Mouse (Mus musculus): ENCODE measurements at regions not wholly inside any gene's neighbourhood (a gene's known extent, or its start where the extent isn't known, plus 50 kb on each side); places are given as distances from the start of the nearest gene placed in this dataset.
"Not testable (repeated sequence)": the region's sequence is repeated elsewhere in the genome, so short reads cannot be mapped to it uniquely, and the experiment has no call there.

DNA sequence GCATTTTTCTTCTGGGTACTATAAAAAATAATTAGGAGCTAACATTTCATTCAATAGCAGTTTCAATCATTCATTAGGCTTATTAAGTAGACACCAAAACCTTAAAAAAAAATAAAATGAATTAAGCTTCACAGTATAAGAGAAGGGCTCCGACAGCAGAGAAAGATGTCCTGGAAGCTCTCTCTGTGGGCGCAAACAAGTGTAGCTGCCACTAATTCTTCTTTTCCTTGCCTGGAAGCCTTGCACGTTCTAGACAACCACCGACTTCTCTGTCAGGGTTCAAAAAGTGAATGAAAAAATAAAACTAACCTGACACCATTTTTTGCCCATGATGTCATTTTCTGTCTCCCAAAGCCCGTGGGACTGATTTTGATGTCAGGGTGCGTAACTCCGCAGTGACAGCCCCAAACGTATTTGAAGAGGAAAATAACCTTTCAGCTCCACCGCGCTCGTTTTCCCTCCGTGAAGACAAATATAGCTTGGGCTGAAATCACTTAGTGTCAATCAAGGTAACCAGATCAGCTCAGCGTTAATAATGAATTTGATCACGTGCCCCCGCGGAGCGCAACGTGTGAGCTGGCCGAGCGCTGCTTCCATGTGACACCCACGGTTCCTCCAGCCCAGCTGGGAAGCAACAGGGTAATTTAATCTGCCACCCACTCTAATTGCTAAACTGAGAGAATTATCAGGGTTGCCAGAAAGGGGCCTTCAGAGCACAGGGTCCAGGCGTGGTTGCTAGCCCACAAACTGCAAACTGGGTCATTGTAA is 169.8 kb upstream of the Six2 start:
- H3K9me3 ChIP-seq: no peaks in the 10 kb centered on the region
- 57% methylated on average over 22 of the region's 22 CpGs for WGBS
- no peaks in the 10 kb centered on the region for H3K27me3 ChIP-seq (replicated peaks)
- no peak overlapping the region for H3K4me2 ChIP-seq (replicated peaks)
- no peaks in the 10 kb centered on the region for H3K4me1 ChIP-seq (replicated peaks)
- no peak for ATAC-seq
- H3K9ac ChIP-seq: no peak overlapping the region
- H3K27ac ChIP-seq: no peak overlapping the region
- no peak overlapping the region for H3K4me3 ChIP-seq (replicated peaks)
- H3K36me3 ChIP-seq: no peaks in the 10 kb centered on the region

DNA sequence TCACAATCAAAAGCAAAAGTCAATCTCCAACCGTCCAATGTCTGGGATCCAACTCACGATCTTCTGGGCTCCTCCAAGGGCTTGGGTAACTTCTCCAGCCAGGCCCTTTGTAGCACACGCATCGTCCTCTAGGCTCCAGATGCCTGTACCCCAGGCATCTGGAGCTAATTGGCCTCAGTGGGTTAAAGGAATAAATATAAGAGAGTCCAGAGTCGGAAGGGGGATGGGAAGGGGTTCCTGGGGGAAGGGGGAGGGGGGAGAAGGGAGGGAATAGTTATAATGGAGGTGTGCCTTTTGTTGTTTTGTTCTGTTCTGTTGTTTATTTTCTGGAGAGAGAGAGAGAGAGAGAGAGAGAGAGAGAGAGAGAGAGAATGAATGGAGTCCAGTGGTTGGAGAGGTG is 168.8 kb upstream of the Six2 start:
- ATAC-seq: not testable (repeated sequence)

DNA sequence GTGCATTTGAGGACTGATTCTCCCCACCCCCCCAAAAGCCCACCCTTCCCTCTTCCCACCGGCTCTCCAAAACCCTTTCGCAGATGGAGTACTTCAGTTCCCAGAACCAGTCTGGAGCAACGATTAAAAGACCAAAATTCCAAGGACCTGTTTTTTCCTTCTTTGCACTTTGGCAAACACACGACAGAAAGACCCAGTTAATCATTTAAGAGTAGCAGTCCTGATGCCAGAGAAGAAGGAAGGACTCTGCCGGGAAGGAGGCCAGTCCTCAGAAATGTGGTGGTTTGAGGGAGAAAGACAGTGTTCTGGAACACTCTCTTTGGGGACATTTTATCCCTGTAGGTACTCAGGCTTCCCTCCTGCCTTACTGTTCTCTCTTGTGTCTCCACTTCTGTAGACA is 165.1 kb upstream of the Six2 start:
- Histone ChIP-seq H3K9ac (no peak overlapping the region), H3K4me2 (replicated peaks) (no peak overlapping the region), H3K4me3 (replicated peaks) (no peak overlapping the region), H3K27me3 (replicated peaks) (no peaks in the 10 kb centered on the region), H3K36me3 (no peaks in the 10 kb centered on the region), H3K4me1 (replicated peaks) (no peaks in the 10 kb centered on the region), H3K9me3 (no peaks in the 10 kb centered on the region), H3K27ac (no peak overlapping the region)
- no peak for ATAC-seq
- 46% methylated on average over 5 of the region's 5 CpGs for WGBS

More for the DNA sequence above, 168.8 kb upstream of the Six2 start:
- not testable (repeated sequence) for H3K36me3 ChIP-seq; H3K27ac ChIP-seq; H3K27me3 ChIP-seq (replicated peaks); H3K9ac ChIP-seq; H3K4me3 ChIP-seq (replicated peaks); H3K4me1 ChIP-seq (replicated peaks); H3K4me2 ChIP-seq (replicated peaks); H3K9me3 ChIP-seq
- whole genome bisulfite sequencing: 31% methylated on average over 3 of the region's 5 CpGs

DNA sequence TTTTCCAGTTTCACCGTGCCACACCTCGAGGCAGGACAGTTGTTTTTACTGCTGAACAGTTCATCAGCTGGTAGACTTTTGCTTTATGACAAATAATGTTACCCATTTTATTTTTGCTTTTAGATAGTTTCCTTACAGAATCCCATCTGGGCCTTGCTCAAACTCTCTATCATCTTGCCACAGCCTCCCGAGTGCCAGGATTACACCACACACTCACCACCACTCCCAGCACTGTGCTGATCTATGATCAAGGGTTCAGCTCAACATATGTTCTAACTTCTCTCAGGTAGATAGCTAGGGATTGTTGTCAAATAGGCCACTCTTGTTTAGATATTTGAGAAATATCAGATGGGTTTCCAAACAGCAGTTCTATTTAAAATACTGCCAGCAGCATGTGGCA is 160.5 kb upstream of the Six2 start:
- no peaks in the 10 kb centered on the region for H3K27me3 ChIP-seq (replicated peaks)
- H3K4me1 ChIP-seq (replicated peaks): no peaks in the 10 kb centered on the region
- no peaks in the 10 kb centered on the region for H3K36me3 ChIP-seq
- no peak overlapping the region for H3K9ac ChIP-seq
- ATAC-seq: no peak
- H3K4me2 ChIP-seq (replicated peaks): no peak overlapping the region
- no peak overlapping the region for H3K27ac ChIP-seq
- 89% methylated on average over 3 of the region's 3 CpGs for WGBS
- H3K9me3 ChIP-seq: no peaks in the 10 kb centered on the region
- no peak overlapping the region for H3K4me3 ChIP-seq (replicated peaks)

DNA sequence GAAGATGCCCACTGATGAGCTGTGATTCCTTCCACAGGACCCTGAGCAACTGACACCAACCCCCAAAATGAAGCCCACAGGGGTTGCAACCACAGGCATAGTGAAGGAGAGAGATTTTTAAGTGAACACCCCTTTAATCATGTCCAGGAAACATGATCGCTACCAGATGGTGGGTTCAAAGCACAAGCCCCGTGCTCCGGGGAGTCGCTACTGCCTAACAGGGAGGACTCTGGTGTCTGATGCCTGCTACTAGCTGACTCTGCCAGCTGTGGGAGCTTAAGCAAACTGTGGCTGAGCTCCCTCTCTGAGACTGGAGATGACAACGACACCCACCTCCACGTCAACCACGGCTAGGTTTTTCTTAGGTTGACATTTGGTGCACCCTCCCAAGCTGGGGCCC is 159.7 kb upstream of the Six2 start:
- no peak overlapping the region for H3K9ac ChIP-seq
- no peaks in the 10 kb centered on the region for H3K9me3 ChIP-seq
- 73% methylated on average over 7 of the region's 7 CpGs for WGBS
- no peak overlapping the region for H3K4me2 ChIP-seq (replicated peaks)
- no peaks in the 10 kb centered on the region for H3K4me1 ChIP-seq (replicated peaks)
- no peak for ATAC-seq
- no peak overlapping the region for H3K27ac ChIP-seq
- H3K36me3 ChIP-seq: no peaks in the 10 kb centered on the region
- no peak overlapping the region for H3K4me3 ChIP-seq (replicated peaks)
- no peaks in the 10 kb centered on the region for H3K27me3 ChIP-seq (replicated peaks)

DNA sequence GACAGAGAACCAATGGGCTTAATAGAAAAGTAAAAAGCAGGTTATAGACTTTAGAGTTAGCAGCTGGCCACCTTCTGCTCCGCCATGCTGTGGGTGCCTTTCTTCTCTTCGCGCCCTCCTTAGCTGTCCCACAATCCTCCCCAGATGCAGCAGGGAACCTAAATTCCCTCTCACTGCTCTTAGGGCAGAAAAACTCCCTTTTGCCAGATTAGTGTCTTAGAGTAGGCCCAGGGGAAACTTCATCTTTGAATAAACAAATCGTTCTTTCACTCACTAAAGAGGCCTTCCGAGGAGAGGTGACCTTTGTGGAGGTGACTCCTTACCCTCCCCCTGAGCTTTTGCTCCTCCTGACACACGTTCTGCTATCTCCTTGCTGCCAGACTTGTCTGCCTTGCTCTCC is 157.0 kb upstream of the Six2 start:
- ATAC-seq: no peak
- H3K27me3 ChIP-seq (replicated peaks): no peaks in the 10 kb centered on the region
- H3K36me3 ChIP-seq: no peaks in the 10 kb centered on the region
- H3K4me2 ChIP-seq (replicated peaks): no peak overlapping the region
- no peak overlapping the region for H3K4me3 ChIP-seq (replicated peaks)
- no peak overlapping the region for H3K27ac ChIP-seq
- 46% methylated on average over 6 of the region's 6 CpGs for WGBS
- H3K4me1 ChIP-seq (replicated peaks): no peaks in the 10 kb centered on the region
- no peaks in the 10 kb centered on the region for H3K9me3 ChIP-seq
- H3K9ac ChIP-seq: no peak overlapping the region

DNA sequence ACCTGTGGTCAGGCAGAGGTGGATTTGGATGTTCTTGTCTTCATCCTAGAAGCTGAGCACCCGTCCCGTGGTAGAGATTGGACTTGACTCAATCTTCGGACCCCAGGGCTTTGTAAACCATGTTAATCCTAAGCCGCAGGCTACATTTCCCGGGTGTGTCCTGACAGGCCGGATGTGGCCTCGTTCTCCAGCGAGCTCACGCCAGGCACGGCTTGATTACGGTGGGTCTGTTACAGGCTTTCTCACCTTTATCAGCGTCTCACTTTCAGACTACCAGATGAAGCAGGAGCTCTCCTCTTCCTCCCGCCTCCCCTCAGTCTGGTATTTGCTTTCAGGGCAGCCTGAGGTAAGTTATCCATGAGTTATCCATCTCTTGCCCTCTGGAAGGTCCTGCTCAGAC is 156.4 kb upstream of the Six2 start:
- WGBS: 87% methylated on average over 13 of the region's 13 CpGs
- H3K4me3 ChIP-seq (replicated peaks): no peak overlapping the region
- no peaks in the 10 kb centered on the region for H3K27me3 ChIP-seq (replicated peaks)
- ATAC-seq: no peak
- H3K9me3 ChIP-seq: no peaks in the 10 kb centered on the region
- no peaks in the 10 kb centered on the region for H3K36me3 ChIP-seq
- no peaks in the 10 kb centered on the region for H3K4me1 ChIP-seq (replicated peaks)
- no peak overlapping the region for H3K9ac ChIP-seq
- H3K4me2 ChIP-seq (replicated peaks): no peak overlapping the region
- no peak overlapping the region for H3K27ac ChIP-seq

DNA sequence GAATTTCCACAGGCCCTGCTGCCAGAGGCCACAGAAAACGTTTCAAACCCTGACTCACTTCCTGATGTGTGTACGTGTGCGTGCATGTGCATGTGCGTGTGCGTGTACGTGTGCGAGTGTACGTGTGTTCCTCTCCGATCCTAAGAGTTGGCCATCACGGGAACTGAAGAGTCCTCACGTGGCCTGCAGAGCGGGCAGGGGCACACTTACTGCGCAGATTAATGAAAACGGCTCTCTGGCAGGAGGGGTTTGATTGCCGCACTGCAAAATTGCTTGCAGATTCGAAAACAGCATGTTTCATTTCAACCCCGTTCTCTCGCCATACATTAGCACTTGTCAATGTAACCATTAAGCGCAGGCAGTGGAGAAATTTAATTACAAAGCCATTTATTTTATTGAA is 135.0 kb upstream of the Six2 start:
- no peak for ATAC-seq
- Histone ChIP-seq H3K9ac (no peak overlapping the region), H3K4me3 (replicated peaks) (no peak overlapping the region), H3K27ac (no peak overlapping the region), H3K4me1 (replicated peaks) (no peaks in the 10 kb centered on the region), H3K4me2 (replicated peaks) (no peak overlapping the region), H3K9me3 (no peaks in the 10 kb centered on the region), H3K27me3 (replicated peaks) (no peaks in the 10 kb centered on the region), H3K36me3 (no peaks in the 10 kb centered on the region)
- 79% methylated on average over 19 of the region's 19 CpGs for WGBS

DNA sequence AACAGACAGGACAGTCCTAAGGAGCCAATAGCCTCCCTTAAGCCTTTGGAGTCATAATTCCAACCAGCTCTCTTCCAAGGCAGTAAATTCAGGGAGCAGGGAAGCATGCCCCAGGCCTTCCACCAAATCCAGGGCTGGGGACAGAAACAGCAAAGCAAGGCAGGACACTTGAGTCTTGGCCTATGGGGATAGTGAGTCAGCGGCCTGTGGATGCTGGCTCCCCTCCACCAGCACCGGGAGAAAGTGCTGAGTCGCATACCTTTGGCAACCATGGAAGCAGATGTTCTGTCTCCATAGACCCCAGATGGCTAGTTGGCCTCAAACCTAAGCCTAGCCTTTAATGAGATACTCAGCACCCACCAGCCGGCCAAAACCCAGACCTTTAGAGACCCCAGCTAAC is 133.8 kb upstream of the Six2 start:
- H3K36me3 ChIP-seq: no peaks in the 10 kb centered on the region
- H3K27ac ChIP-seq: no peak overlapping the region
- H3K4me1 ChIP-seq (replicated peaks): no peaks in the 10 kb centered on the region
- no peak overlapping the region for H3K4me2 ChIP-seq (replicated peaks)
- H3K27me3 ChIP-seq (replicated peaks): no peaks in the 10 kb centered on the region
- H3K4me3 ChIP-seq (replicated peaks): no peak overlapping the region
- no peak for ATAC-seq
- H3K9ac ChIP-seq: no peak overlapping the region
- 68% methylated on average over 4 of the region's 4 CpGs for WGBS
- no peaks in the 10 kb centered on the region for H3K9me3 ChIP-seq

DNA sequence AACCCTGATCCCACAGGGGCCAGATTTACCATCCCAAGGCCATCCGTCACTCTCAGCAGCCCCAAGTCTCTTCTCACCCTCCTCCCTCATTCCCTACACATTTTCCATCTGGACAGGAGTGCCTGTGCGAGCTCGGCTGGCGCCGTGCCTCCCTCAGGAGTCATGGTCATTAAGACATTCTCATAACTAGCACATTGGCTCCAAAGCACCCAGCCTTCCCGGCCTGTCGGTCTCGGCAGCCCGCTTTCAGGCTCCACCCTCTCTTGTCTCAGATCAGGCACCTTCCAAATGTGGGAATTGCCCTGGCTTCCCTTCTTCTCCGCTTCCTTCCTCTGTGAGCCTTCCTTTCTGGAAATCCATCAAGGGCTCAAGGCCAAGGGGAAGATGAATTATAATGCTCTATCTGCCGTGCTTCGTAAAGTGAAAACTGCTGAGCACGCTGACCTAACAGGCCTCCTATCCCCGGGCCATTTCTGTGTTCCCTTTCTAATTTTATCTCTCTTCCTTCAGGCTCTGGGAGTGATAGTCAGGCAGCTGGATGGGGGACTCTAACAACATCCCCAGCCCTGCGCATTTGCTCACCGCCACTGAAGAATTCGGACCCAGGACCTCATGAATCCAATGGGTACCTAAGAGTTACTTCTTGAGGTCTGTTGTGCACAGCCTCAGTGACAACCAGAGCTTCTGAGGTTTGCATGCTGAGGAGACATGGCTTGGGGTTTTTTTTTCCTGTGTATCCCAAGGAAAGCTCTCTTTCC is 130.2 kb upstream of the Six2 start:
- WGBS: 75% methylated on average over 17 of the region's 17 CpGs
- H3K9me3 ChIP-seq: no peaks in the 10 kb centered on the region
- H3K4me2 ChIP-seq (replicated peaks): no peak overlapping the region
- ATAC-seq: no peak
- H3K4me3 ChIP-seq (replicated peaks): no peak overlapping the region
- H3K4me1 ChIP-seq (replicated peaks): no peaks in the 10 kb centered on the region
- H3K27ac ChIP-seq: no peak overlapping the region
- no peaks in the 10 kb centered on the region for H3K36me3 ChIP-seq
- H3K27me3 ChIP-seq (replicated peaks): no peaks in the 10 kb centered on the region
- H3K9ac ChIP-seq: no peak overlapping the region

DNA sequence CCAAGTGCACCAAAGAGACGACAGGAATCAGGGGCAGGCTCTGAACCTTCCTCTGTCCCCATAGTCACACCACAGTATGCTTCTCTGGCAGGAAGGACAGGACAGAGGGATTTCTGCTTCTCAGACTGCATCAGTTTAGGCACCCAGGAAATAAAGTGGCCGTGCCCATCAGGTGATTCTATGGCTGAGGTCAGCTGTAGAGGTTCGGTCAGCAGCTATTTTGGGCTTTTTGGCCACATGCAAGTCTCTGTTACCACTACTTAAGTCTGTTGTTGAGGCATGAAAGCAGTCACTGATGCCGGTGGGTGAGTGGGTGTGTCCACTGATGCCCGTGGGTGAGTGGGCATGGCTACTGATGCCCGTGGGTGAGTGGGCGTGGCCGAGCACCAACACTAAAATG is 128.4 kb upstream of the Six2 start:
- no peak overlapping the region for H3K4me3 ChIP-seq (replicated peaks)
- no peak overlapping the region for H3K4me2 ChIP-seq (replicated peaks)
- H3K36me3 ChIP-seq: no peaks in the 10 kb centered on the region
- no peaks in the 10 kb centered on the region for H3K27me3 ChIP-seq (replicated peaks)
- H3K4me1 ChIP-seq (replicated peaks): no peaks in the 10 kb centered on the region
- ATAC-seq: no peak
- H3K27ac ChIP-seq: no peak overlapping the region
- WGBS: 91% methylated on average over 8 of the region's 8 CpGs
- H3K9me3 ChIP-seq: no peaks in the 10 kb centered on the region
- no peak overlapping the region for H3K9ac ChIP-seq

DNA sequence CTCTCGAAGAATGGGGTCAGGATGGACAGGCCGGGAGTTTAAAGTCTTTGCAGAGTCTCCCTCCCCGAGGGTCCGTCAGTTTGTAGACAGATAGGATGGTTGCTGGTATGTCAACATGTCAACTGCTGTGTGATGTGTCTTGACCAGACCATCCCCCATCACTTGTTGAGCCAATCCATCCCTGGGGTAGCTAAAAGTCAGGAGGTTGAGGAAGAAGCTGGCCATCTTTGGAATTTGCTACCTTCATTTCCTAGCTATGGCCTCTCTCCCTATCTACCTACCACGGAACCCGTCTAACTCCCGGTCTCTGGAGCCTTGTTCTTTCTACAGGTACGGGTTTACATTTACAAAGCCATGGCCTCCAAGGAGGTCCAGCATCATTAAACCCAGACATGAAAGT is 128.0 kb upstream of the Six2 start:
- Histone ChIP-seq H3K4me2 (replicated peaks) (no peak overlapping the region), H3K9me3 (no peaks in the 10 kb centered on the region), H3K27ac (no peak overlapping the region), H3K27me3 (replicated peaks) (no peaks in the 10 kb centered on the region), H3K9ac (no peak overlapping the region), H3K36me3 (no peaks in the 10 kb centered on the region), H3K4me1 (replicated peaks) (no peaks in the 10 kb centered on the region), H3K4me3 (replicated peaks) (no peak overlapping the region)
- no peak for ATAC-seq
- 88% methylated on average over 8 of the region's 8 CpGs for WGBS

DNA sequence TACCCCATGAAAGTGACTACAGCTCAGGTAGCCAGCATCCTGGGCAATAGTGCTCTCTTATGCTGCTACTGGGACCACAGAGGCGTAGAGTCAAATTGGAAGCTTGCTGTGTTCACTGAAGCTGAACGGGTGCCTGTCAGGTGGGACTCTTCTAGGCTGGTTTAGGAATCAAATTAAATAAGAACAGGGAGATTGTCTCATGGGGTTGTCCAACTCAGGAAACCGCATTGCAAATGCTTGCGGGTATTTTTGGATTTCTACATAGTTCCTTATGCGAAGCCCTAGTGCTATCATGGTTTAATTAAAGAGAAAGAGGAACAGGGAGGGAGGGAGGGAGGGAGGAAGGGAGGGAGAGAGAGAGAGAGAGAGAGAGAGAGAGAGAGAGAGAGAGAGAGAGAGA is 120.5 kb upstream of the Six2 start:
- Histone ChIP-seq H3K4me3 (replicated peaks) (no peak overlapping the region), H3K9ac (no peak overlapping the region), H3K4me1 (replicated peaks) (no peaks in the 10 kb centered on the region), H3K4me2 (replicated peaks) (no peak overlapping the region), H3K27me3 (replicated peaks) (0 out of 2 replicates have a peak, but pooled peaks cover 11% of the 10 kb centered on the region), H3K36me3 (no peaks in the 10 kb centered on the region), H3K27ac (no peak overlapping the region), H3K9me3 (no peaks in the 10 kb centered on the region)
- 80% methylated on average over 5 of the region's 5 CpGs for WGBS
- no peak for ATAC-seq
